Mouse (Mus musculus): ENCODE measurements around the gene Creb3l4.
"Not testable (repeated sequence)": the region's sequence is repeated elsewhere in the genome, so short reads cannot be mapped to it uniquely, and the experiment has no call there.

Creb3l4 gene

GRCm38 (mm10) chr3:90265034-90265931 is 22.0 kb upstream of the Creb3l4 start, which contains the start of gene Dennd4b:
Dennd4b (plus strand) TSS chr3:90265185.
- peak; percentile 88 to 94 for DNase-seq (ENCODE audit: low spot score in 2 of 2)

DNA sequence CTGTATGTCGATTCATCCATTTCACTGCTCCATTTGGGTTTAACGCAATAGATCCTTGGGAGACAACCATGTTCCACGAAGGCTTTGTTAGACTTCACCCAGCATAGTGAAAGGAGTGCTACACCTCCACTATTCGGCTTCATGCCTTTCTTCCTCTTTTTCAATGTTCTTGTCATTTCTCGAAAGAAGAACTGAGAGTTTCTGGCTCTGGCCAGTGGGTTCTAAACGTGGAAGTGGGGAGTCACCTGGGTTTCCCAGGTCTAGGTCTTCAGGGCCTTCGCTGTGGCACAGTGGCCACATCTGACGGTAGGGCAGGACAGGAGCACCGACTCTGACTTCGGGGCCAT is 21.3 kb upstream of the Creb3l4 start:
- DNase-seq (ENCODE audit: low spot score in 2 of 2): no peak

GRCm38 (mm10) chr3:90263121-90263771 is 19.9 kb upstream of the Creb3l4 start:
- no peak for DNase-seq (ENCODE audit: low spot score in 2 of 2)

GRCm38 (mm10) chr3:90258521-90258920 is 15.2 kb upstream of the Creb3l4 start:
- no peak for DNase-seq (ENCODE audit: low spot score in 2 of 2)

GRCm38 (mm10) chr3:90256731-90257530 is 13.6 kb upstream of the Creb3l4 start:
- DNase-seq (ENCODE audit: low spot score in 2 of 2): no peak

DNA sequence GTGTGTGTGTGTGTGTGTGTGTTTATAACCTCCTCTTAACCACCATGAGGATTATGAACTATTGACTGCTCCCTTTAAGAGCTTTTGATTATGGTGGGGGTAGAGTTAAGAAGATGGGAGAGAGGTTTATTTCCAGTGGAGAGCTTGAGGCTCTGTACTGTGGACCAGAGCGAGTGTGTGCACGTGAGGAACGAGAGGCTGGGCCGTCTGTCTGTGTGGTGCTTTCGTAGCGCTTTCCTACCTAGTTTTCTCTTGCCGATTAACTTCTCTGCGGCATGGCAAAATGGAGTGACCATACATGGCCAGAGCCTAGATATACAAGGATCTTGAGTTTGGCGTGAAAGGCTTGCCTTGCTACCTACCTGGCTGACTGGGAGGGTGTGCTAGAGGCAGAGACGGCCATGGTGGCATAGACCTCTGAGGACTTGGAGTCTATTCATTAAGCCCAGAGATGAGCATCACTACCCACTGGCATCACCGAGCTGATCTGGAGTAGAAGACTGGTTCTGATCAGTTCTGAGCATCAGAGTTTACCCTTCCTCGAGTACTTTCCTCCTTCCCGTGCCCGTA is 12.6 kb upstream of the Creb3l4 start:
- no peak for DNase-seq (ENCODE audit: low spot score in 2 of 2)

DNA sequence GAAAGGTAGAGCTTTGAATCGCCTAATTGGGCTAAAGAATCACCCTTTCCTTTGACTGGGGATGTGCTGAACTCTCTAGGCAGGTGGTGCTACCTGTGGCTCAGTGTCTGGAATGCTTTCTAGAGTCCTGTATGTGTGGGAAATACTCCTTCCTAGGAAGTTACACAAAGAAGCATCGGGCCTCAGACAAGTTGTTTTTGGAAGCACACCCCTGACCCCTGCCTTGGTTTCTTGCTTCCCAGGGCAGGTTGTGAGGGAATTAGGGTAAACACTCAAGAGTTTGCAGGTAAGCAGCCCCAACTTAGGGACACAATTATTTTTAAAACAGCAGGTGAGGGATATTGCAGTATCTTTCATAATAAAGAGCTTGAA is 11.9 kb upstream of the Creb3l4 start:
- no peak for DNase-seq (ENCODE audit: low spot score in 2 of 2)

DNA sequence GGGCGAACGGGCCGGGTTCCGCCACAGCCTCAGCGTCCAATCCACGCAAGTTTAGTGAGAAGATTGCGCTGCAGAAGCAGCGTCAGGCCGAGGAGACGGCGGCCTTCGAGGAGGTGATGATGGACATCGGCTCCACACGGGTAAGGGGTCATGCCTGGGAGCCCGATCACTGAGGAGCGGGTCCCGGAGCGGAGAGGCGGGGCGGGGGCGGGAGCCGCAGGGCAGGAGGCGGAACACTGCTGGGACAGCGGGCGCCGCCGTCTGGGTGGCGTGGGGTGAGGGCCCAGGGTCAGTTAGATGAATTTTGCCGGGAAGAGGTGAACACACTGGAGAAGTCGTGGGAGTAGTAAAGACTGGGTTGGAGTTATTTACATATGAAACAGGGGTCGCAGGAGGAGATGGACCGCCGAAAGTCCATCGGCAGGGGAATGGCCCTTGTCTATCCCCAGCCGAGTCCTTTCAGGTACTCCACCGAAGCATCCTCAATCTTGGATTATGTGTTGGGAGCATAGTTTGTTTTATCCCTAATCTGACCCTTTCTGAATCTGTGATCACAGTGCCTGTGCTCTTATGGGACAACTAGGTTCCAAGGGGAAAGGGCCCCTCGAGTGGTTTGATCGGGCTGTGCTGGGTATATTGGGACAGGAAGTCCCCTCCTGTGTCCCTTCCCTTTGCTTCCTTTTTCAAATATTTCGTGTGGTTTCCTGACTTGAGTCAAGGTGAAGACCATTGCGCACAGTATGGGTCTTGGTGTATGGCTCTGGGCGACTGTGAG is 11.3 kb upstream of the Creb3l4 start:
- no peak for DNase-seq (ENCODE audit: low spot score in 2 of 2)

DNA sequence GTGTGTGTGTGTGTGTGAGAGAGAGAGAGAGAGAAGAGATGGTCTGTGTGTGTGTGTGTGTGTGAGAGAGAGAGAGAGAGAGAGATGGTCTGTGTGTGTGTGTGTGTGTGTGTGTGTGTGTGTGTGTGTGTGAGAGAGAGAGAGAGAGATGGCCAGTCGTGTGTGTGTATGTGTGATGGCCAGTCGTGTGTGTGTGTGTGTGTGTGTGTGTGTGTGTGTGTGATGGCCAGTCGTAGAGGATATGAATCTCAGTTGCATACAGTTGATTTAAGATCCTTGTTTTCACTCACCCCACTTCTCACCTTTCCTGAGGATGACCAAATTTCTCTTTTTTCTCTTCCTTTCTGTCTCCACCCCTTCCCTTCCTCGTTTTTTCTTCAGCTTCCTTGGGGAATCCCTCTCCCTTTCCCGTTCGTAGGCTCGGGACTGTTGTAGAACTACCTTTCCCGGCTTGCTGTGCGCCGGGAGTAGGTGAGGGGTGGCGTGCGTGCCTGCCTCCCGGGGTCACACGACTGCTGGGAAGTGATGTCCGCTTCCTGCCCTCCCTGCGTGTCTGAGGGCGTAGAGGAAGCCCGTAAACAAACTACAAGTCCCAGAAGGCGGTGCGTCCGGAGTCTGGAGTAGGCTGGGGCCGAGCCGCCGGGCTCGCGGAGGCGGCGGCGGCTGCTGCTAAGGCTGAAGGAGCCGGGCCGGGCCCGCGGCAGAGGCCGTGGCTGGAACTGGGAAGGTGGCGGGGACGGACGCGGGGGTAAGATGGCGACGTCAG is 10.5 kb upstream of the Creb3l4 start, which contains the start of gene Crtc2:
Gene Crtc2, plus strand, starts transcription at position 511 of the 766 bp plus-strand sequence.
- DNase-seq (ENCODE audit: low spot score in 2 of 2): peak; percentile 85 to 91

DNA sequence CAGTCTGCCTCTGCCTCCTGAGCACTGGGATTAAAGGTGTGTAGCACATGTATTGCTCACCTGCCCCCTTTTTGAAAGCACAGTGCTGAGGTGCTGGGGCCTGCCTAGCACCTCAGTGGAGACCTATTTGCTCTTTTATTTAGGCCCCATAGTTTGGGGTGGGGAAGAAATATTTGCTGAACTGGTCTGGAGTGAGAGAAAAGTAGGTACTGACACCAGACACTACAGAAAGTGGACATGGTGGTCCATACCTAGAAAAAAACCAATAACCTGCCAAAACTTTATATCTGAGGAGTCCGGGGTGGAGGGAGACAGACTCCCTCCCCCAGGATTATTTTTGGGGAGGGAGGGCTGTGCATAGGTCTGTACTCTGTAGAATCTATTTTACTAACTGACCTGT is 9.9 kb upstream of the Creb3l4 start:
- DNase-seq (ENCODE audit: low spot score in 2 of 2): not testable (repeated sequence)

DNA sequence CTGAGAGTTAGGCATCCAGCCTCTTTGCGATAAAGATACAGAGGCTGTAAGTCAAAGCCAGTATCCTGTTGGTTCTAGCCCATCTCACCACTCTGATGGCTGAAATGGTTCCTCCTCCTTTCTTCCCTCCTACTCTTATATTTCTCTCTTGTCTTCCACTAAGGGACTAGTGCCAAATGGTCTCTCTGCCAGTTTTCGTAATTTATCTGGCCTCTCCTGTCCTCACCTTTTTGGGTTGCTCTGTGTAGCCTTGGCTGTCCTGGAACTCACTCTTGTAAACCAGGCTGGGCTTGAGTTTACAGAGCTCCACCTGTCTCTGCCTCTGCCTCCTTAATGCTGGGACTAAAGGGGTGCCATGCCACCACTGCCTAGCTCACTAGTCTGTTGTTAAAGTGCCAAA is 9.3 kb upstream of the Creb3l4 start:
- DNase-seq (ENCODE audit: low spot score in 2 of 2): not testable (repeated sequence)

DNA sequence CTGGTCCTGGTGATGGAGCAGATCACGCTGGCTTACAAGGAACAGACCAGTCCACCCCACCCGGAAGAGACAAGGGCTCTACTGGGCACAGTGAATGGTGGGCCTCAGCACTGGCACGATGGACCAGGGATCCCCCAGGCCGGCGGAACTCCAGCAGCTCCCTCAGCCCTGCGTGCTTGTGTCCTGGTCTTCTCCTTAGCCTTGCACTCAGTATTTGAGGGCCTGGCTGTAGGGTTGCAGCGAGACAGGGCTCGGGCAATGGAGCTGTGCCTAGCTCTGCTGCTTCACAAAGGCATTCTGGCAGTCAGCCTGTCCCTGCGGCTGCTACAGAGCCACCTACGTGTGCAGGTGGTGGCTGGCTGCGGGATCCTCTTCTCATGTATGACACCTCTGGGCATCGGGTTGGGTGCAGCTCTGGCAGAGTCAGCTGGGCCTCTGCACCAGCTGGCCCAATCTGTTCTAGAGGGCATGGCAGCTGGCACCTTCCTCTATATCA is 8.5 kb upstream of the Creb3l4 start:
- DNase-seq (ENCODE audit: low spot score in 2 of 2): not testable (repeated sequence)

DNA sequence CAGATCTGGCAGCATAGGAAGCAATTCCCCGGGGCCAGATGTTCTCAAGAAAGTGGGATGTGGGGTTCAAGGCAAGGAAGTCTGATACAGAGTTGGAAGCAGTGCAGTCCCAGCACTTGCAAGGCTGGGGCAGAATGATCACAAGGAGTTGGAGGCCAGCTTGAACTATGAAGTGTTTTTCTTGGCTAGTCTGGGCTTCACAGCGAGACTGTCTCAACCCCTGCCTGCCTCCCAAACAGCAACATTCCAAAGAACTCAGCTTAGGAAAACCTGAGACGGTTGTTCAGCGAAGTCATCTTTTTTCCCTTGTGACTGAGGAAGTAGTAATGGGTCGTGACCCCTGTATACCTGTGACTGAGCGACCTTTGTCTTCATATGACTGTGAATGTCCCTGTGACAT is 7.5 kb upstream of the Creb3l4 start:
- DNase-seq (ENCODE audit: low spot score in 2 of 2): no peak

DNA sequence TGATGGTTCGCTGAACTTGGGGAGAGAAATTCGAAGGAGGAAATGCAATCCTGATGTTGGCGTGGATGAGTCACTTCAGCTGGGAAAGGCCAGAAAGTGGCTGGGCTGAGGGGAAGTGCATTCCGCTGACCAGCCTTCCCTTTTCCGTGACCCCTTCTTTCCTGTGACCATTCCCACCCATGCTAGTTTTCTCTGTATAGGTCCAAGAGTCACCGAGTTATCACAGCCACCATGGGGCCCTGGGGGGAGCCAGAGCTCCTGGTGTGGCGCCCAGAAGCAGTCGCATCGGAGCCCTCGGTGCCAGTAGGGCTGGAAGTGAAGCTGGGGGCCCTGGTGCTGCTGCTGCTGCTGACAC is 5.4 kb upstream of the Creb3l4 start:
- peak in 1 of 2 experiments; percentile 28 for DNase-seq (ENCODE audit: low spot score in 2 of 2)

DNA sequence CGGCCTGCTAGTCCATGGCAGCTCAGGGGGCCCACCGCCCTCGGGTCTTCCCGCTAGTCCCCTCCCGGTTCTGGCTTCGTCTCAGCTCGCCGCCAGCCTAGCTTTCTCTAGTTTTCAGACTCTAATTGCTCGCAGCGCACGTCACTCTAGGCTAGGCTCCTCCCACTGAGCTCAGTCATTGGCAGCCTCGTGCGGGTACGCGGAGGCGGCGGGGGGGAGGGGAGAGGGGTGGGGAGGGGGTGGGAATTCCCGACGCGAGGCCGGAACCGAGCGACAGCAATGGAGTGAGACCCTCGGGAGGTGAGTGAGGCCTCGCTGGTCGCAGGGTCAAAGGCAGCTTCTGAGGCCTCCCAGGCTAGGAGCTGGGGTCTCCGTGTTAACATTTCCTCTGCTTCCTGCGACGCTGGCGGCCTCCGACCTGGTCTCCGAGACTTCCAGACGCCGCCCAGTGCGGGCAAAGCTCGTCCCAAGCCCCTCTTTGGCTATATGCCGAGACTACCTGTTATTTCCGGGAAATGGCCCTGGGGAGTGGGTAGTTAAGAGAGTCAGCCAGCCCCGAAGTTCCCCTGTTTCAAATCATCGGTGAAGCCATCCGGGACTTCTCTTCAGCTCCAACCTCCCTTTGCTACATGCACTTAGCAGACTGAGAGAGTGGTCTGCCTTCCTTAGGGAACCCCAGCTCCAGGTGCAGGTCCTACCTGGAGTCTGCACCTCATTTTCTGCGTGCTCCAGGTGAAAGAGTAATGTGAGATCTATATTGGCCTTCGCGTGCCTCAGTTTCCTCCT is 4.8 kb upstream of the Creb3l4 start, which contains the start of gene Slc39a1:
Gene Slc39a1, plus strand, starts transcription at position 213 of the 786 bp plus-strand sequence.
- peak; percentile 72 to 83 for DNase-seq (ENCODE audit: low spot score in 2 of 2)

DNA sequence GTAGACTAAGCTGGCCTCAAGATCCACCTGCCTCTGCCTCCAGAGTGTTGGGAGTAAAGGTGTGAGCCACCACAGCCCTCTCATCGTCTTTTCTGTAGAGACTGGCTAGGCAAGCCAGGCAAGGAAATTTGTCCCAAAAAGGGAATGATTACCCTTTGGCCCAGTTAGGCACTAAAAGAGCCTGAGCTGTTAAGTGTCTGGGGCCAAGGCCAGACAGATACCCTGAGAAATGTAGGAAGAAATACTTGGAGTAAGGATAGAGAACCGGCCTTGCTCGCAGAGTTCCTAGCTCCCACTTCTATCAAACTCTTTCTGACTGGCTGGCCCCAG is 4.3 kb upstream of the Creb3l4 start:
- no peak for DNase-seq (ENCODE audit: low spot score in 2 of 2)

- no peak for DNase-seq (ENCODE audit: low spot score in 2 of 2)
Observed at GRCm38 (mm10) chr3:90245406-90245805, 2.1 kb upstream of the Creb3l4 start.

- no peak for DNase-seq (ENCODE audit: low spot score in 2 of 2)
Observed at GRCm38 (mm10) chr3:90241669-90242358, 1.5 kb downstream of the Creb3l4 start.

GRCm38 (mm10) chr3:90241251-90241650 is 2.1 kb downstream of the Creb3l4 start:
- DNase-seq (ENCODE audit: low spot score in 2 of 2): no peak

Data from spleen, postnatal 14 days (tissue).